Mouse (Mus musculus): Measurements from ENCODE around the gene Rnf6.

DNA sequence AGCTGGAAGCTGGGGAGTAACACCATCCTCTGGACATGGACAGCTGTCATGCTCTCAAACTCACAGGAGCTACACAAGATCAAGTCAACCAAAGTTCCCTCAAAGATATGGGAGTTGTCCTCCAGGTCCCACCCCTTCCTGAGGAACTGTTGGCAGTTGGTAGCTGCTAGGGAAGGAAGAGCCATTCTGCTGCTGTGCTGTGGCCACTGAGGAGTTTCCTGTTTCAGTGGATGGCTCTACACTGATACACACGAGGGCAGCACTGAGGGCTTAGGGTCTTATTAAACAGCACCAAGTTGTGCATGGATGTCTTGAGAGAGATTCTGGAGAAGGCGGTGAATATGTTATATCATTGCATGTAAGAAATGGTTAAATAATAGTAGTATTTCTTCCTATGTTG is 21.8 kb downstream of the Rnf6 start:
- TF ChIP-seq CTCF (IDR thresholded peaks at IDR 0.05; ENCODE audit: control insufficient read depth, insufficient read depth, insufficient replicate concordance, low read depth, low read length): no peak
- TF ChIP-seq POLR2A (IDR thresholded peaks at IDR 0.05; ENCODE audit: control insufficient read depth, low read depth, low read length): no peak
